Mouse (Mus musculus) myocyte (in vitro differentiated cells): ENCODE results near the gene 1110059G10Rik.

Experiments used
- CEBPB ChIP-seq: IDR thresholded peaks from 2 replicates; pipeline ENCODE4 v1.6.1; 2011; ENCODE audit warnings: mild to moderate bottlenecking, moderate library complexity; ENCODE audit not compliant: poor library complexity, insufficient read depth, severe bottlenecking
- E2F4 ChIP-seq: IDR thresholded peaks from one replicate; pipeline ENCODE4 v1.6.1; 2011; ENCODE audit warnings: mild to moderate bottlenecking, control low read depth, moderate library complexity; ENCODE audit not compliant: insufficient read depth
- MAX ChIP-seq: IDR thresholded peaks from one replicate; pipeline ENCODE4 v1.6.1; 2011; ENCODE audit warnings: low read depth, mild to moderate bottlenecking, control low read depth
- MYOD1 ChIP-seq, 3 experiments: IDR thresholded peaks; one replicate each; pipeline ENCODE4 v1.6.1; 2011; ENCODE audit warnings: control low read depth in 2 of 3, low read depth in 2 of 3, mild to moderate bottlenecking in 2 of 3, moderate library complexity in 1 of 3; ENCODE audit not compliant: insufficient read length in 2 of 3, control insufficient read depth in 1 of 3
- MYOG ChIP-seq, 3 experiments: IDR thresholded peaks; one replicate each; pipeline ENCODE4 v1.6.1; 2011; ENCODE audit warnings: control low read depth in 2 of 3, low read depth in 2 of 3, mild to moderate bottlenecking in 2 of 3; ENCODE audit not compliant: insufficient read length in 2 of 3, control insufficient read depth in 1 of 3, insufficient read depth in 1 of 3
- POLR2A ChIP-seq: IDR thresholded peaks from one replicate; pipeline ENCODE4 v1.6.1; 2011; ENCODE audit warnings: low read depth, mild to moderate bottlenecking, control low read depth, moderate library complexity; ENCODE audit not compliant: insufficient read length
- POLR2AphosphoS2 ChIP-seq: IDR thresholded peaks from one replicate; pipeline ENCODE4 v1.6.1; 2011; ENCODE audit warnings: low read depth, control low read depth; ENCODE audit not compliant: insufficient read length
- REST ChIP-seq: IDR thresholded peaks from one replicate; pipeline ENCODE4 v1.6.1; 2011; ENCODE audit warnings: mild to moderate bottlenecking, control low read depth, moderate library complexity; ENCODE audit not compliant: insufficient read depth, insufficient read length
- SRF ChIP-seq: IDR thresholded peaks from one replicate; pipeline ENCODE4 v1.6.1; 2011; ENCODE audit warnings: low read depth; ENCODE audit not compliant: control insufficient read depth, insufficient read length
- USF1 ChIP-seq: IDR thresholded peaks from one replicate; pipeline ENCODE4 v1.6.1; 2011; ENCODE audit warnings: low read depth, mild to moderate bottlenecking, control low read depth, moderate library complexity

DNA sequence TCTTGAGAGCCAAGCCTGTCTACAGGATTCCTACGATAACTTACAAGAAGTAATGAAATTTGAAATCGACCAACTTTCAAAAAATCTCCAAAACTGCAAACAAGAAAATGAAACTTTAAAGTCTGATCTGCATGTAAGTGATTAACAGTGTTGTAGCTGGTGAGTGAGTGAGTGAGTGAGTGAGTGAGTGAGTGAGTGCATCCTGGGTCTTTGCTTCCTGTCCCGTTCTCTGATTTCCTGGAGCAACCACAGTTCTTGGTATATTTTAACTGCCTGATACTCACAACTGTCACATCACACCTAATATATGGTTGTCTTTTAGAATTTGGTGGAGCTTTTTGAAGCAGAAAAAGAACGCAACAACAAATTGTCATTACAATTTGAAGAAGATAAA, 48.4 kb upstream of the 1110059G10Rik start:
- TF ChIP-seq POLR2A, result no peak
- TF ChIP-seq POLR2AphosphoS2, result no peak
- no peak for TF ChIP-seq CEBPB
- TF ChIP-seq MAX, result no peak
- no peak for TF ChIP-seq MYOD1 (IDR thresholded peaks at IDR 0.05; ENCODE audit: control insufficient read depth in 1 of 3, insufficient read length in 2 of 3, low read depth in 2 of 3)
- no peak for TF ChIP-seq USF1
- no peak for TF ChIP-seq E2F4
- no peak for TF ChIP-seq MYOG (IDR thresholded peaks at IDR 0.05; ENCODE audit: control insufficient read depth in 1 of 3, insufficient read depth in 1 of 3, insufficient read length in 2 of 3, low read depth in 2 of 3)
- no peak for TF ChIP-seq REST
- no peak for TF ChIP-seq SRF
